Mouse (Mus musculus): ENCODE measurements around the gene Abca9. TPM values are rescaled to one million over a fixed set of nuclear protein-coding genes. Genes with fewer than 3 reads are reported as not detected.

Abca9 gene
- total and polyA plus RNA-seq, 3 experiments = not detected

GRCm38 (mm10) chr11:110196561-110197306, 28.7 kb upstream of the Abca9 start:
- Histone ChIP-seq H3K9ac (ENCODE audit: control insufficient read depth, low read depth, low read length, poor library complexity, severe bottlenecking) (no peak overlapping the region), H3K36me3 (ENCODE audit: control insufficient read depth in 1 of 2, insufficient read depth in 2 of 2, low read length in 2 of 2) (no peaks in the 10 kb centered on the region), H3K4me3 (ENCODE audit: control insufficient read depth in 1 of 2, insufficient read depth in 1 of 2, low read depth in 2 of 2, low read length in 2 of 2) (no peak overlapping the region), H3K27ac (ENCODE audit: control insufficient read depth, low read depth, low read length) (no peak overlapping the region), H3K27me3 (ENCODE audit: control insufficient read depth in 1 of 2, insufficient read depth in 2 of 2, low read length in 2 of 2) (no peaks in the 10 kb centered on the region), H3K4me1 (ENCODE audit: control insufficient read depth in 1 of 2, insufficient read depth in 2 of 2, low read length in 2 of 2) (no peaks in the 10 kb centered on the region), H3K9me3 (replicated peaks; ENCODE audit: insufficient read depth, low read length) (no peaks in the 10 kb centered on the region), H3K79me2 (ENCODE audit: control insufficient read depth, insufficient read depth, low read length, poor library complexity) (no peaks in the 10 kb centered on the region)
- TF ChIP-seq MEF2A (IDR thresholded peaks at IDR 0.05; ENCODE audit: extremely low read depth, insufficient replicate concordance, low read depth, low read length, poor library complexity, severe bottlenecking) = no peak
- no peak for TF ChIP-seq POLR2AphosphoS2 (IDR thresholded peaks at IDR 0.05; ENCODE audit: low read length)
- TF ChIP-seq UBTF (IDR thresholded peaks at IDR 0.05; ENCODE audit: borderline replicate concordance, insufficient read depth, low read depth, low read length) = no peak
- TF ChIP-seq ZMIZ1 (IDR thresholded peaks at IDR 0.05; ENCODE audit: low read depth, low read length) = no peak
- no peak for TF ChIP-seq SMC3 (IDR thresholded peaks at IDR 0.05; ENCODE audit: low read depth, low read length)
- TF ChIP-seq POLR2AphosphoS5 (IDR thresholded peaks at IDR 0.05; ENCODE audit: borderline replicate concordance, low read depth, low read length) = no peak
- TF ChIP-seq E2F4 (IDR thresholded peaks at IDR 0.05; ENCODE audit: borderline replicate concordance, low read depth, low read length) = no peak
- no peak for TF ChIP-seq GABPA (IDR thresholded peaks at IDR 0.05; ENCODE audit: low read depth, low read length)
- TF ChIP-seq TAL1 (IDR thresholded peaks at IDR 0.05; ENCODE audit: low read length) = no peak
- no peak for TF ChIP-seq CHD2 (IDR thresholded peaks at IDR 0.05; ENCODE audit: low read length)
- TF ChIP-seq BHLHE40 (IDR thresholded peaks at IDR 0.05; ENCODE audit: borderline replicate concordance, low read depth, low read length) = no peak
- TF ChIP-seq NELFE (IDR thresholded peaks at IDR 0.05; ENCODE audit: low read depth, low read length) = no peak
- no peak for TF ChIP-seq MAFK (IDR thresholded peaks at IDR 0.05; ENCODE audit: borderline replicate concordance, low read depth, low read length)
- TF ChIP-seq MAZ (IDR thresholded peaks at IDR 0.05; ENCODE audit: low read depth, low read length) = no peak
- DNase-seq (ENCODE audit: low read depth, low spot score) = no peak

- Histone ChIP-seq H3K36me3 (ENCODE audit: control insufficient read depth in 1 of 2, insufficient read depth in 2 of 2, low read length in 2 of 2) (no peaks in the 10 kb centered on the region), H3K27me3 (ENCODE audit: control insufficient read depth in 1 of 2, insufficient read depth in 2 of 2, low read length in 2 of 2) (no peaks in the 10 kb centered on the region), H3K9me3 (replicated peaks; ENCODE audit: insufficient read depth, low read length) (no peaks in the 10 kb centered on the region), H3K79me2 (ENCODE audit: control insufficient read depth, insufficient read depth, low read length, poor library complexity) (no peaks in the 10 kb centered on the region), H3K4me3 (ENCODE audit: control insufficient read depth in 1 of 2, insufficient read depth in 1 of 2, low read depth in 2 of 2, low read length in 2 of 2) (no peak overlapping the region), H3K4me1 (ENCODE audit: control insufficient read depth in 1 of 2, insufficient read depth in 2 of 2, low read length in 2 of 2) (no peaks in the 10 kb centered on the region), H3K27ac (ENCODE audit: control insufficient read depth, low read depth, low read length) (no peak overlapping the region), H3K9ac (ENCODE audit: control insufficient read depth, low read depth, low read length, poor library complexity, severe bottlenecking) (no peak overlapping the region)
- DNase-seq (ENCODE audit: low read depth, low spot score) = no peak
- TF ChIP-seq MEF2A (IDR thresholded peaks at IDR 0.05; ENCODE audit: extremely low read depth, insufficient replicate concordance, low read depth, low read length, poor library complexity, severe bottlenecking) (no peak), NELFE (IDR thresholded peaks at IDR 0.05; ENCODE audit: low read depth, low read length) (no peak), UBTF (IDR thresholded peaks at IDR 0.05; ENCODE audit: borderline replicate concordance, insufficient read depth, low read depth, low read length) (no peak), ZKSCAN1 (IDR thresholded peaks at IDR 0.05; ENCODE audit: low read depth, low read length) (no peak), POLR2A (IDR thresholded peaks at IDR 0.05; ENCODE audit: control insufficient read depth in 1 of 2, insufficient read depth in 1 of 2, low read depth in 1 of 2, low read length in 2 of 2, poor library complexity in 1 of 2) (no peak), JUND (IDR thresholded peaks at IDR 0.05; ENCODE audit: low read depth, low read length) (no peak), MYB (IDR thresholded peaks at IDR 0.05; ENCODE audit: low read depth, low read length) (no peak), CHD1 (IDR thresholded peaks at IDR 0.05; ENCODE audit: low read depth, low read length) (no peak), HCFC1 (IDR thresholded peaks at IDR 0.05; ENCODE audit: low read depth, low read length) (no peak), KAT2A (conservative IDR thresholded peaks at IDR 0.05; ENCODE audit: low read depth, low read length) (no peak), EP300 (IDR thresholded peaks at IDR 0.05; ENCODE audit: low read depth in 1 of 2, low read length in 2 of 2) (no peak), TBP (IDR thresholded peaks at IDR 0.05; ENCODE audit: low read depth, low read length) (no peak), MXI1 (IDR thresholded peaks at IDR 0.05; ENCODE audit: low read depth, low read length) (no peak)
Observed at GRCm38 (mm10) chr11:110195310-110195709, 27.3 kb upstream of the Abca9 start.
